Mouse (Mus musculus) ES-E14 (cell line): ENCODE data around the gene Ndufs4. TPM values are rescaled to one million over a fixed set of nuclear protein-coding genes. Genes with fewer than 3 reads are reported as not detected.

Source experiments
- DNase-seq: peaks from one replicate; pipeline ENCODE4 v3.0.0-alpha.2; 2013; ENCODE audit warnings: low read depth, low spot score
- H3K27ac ChIP-seq: 2 replicates; pipeline ENCODE4 v1.5.1; 2012; ENCODE audit warnings: low read depth, mild to moderate bottlenecking, low read length, moderate library complexity, mixed read lengths; ENCODE audit not compliant: poor library complexity, insufficient read depth, severe bottlenecking
- H3K36me3 ChIP-seq: 2 replicates; pipeline ENCODE4 v1.6.1; 2012; ENCODE audit warnings: mild to moderate bottlenecking, low read length, moderate library complexity, mixed read lengths; ENCODE audit not compliant: control insufficient read depth, poor library complexity, insufficient read depth, severe bottlenecking
- H3K4me1 ChIP-seq, 2 experiments: fragments of 150-350 bp in 1 of 2; sonication (generic) in 1 of 2; 2 replicates each; pipeline ENCODE4 v1.6.1; 2012; ENCODE audit warnings: low read length in 2 of 2, mild to moderate bottlenecking in 1 of 2, mixed read lengths in 1 of 2; ENCODE audit not compliant: control insufficient read depth in 2 of 2, insufficient read depth in 2 of 2, poor library complexity in 1 of 2
- H3K4me3 ChIP-seq, 2 experiments: fragments of 150-350 bp in 1 of 2; sonication (generic) in 1 of 2; 2 replicates each; pipeline ENCODE4 v1.5.1; 2012; ENCODE audit warnings: low read length in 2 of 2, low read depth in 1 of 2, mild to moderate bottlenecking in 1 of 2, mixed read lengths in 1 of 2; ENCODE audit not compliant: insufficient read depth in 1 of 2, poor library complexity in 1 of 2, severe bottlenecking in 1 of 2
- H3K9ac ChIP-seq: 2 replicates; pipeline ENCODE4 v1.6.1; 2012; ENCODE audit warnings: low read depth, mild to moderate bottlenecking, low read length, mixed read lengths; ENCODE audit not compliant: poor library complexity, insufficient read depth, severe bottlenecking
- H3K9me3 ChIP-seq: fragments of 150-350 bp; sonication (generic); 2 replicates; pipeline ENCODE4 v1.6.1; 2012; ENCODE audit warnings: low read depth, mild to moderate bottlenecking, low read length; ENCODE audit not compliant: control insufficient read depth, insufficient read depth
- CHD2 ChIP-seq: IDR thresholded peaks from 2 replicates; pipeline ENCODE4 v1.6.1; 2014; ENCODE audit warnings: mild to moderate bottlenecking, low read depth, low read length, inconsistent platforms
- HCFC1 ChIP-seq: IDR thresholded peaks from 2 replicates; pipeline ENCODE4 v1.6.1; 2012; ENCODE audit warnings: low read length, inconsistent platforms, borderline replicate concordance; ENCODE audit not compliant: insufficient read depth
- MAFK ChIP-seq: IDR thresholded peaks from 2 replicates; pipeline ENCODE4 v1.6.1; 2014; ENCODE audit warnings: mild to moderate bottlenecking, low read depth, low read length, inconsistent platforms; ENCODE audit not compliant: insufficient read depth
- ZC3H11A ChIP-seq: IDR thresholded peaks from 2 replicates; pipeline ENCODE4 v1.6.1; 2012; ENCODE audit warnings: low read depth, mild to moderate bottlenecking, inconsistent platforms, low read length, borderline replicate concordance
- ZNF384 ChIP-seq: IDR thresholded peaks from 2 replicates; pipeline ENCODE4 v1.6.1; 2012; ENCODE audit warnings: low read depth, low read length, inconsistent platforms
- in situ Hi-C, 2 experiments: fragments of 600-800 bp; cut with MboI; formaldehyde crosslinking; loops; one replicate each; pipeline ENCODE4 v1.15.1; 2025; ENCODE audit warnings: low sequenced_read_pairs in 2 of 2, inconsistent platforms in 1 of 2; ENCODE audit not compliant: unreplicated experiment in 2 of 2
- total RNA-seq: library from RNA; depleted of rRNA; stranded (reverse); fragments of 300-350 nt; gene quantifications from 2 replicates; pipeline ENCODE4 v1.2.3, GENCODE M21; 2012

Ndufs4 gene
- total RNA-seq, 1 experiment: 265 TPM

GRCm38 (mm10) chr13:114405100-114405715 lies 17.1 kb upstream of the Ndufs4 start:
- DNase-seq: no peak
- Histone ChIP-seq H3K4me1 (peaks cover 4 to 5% of the 10 kb centered on the region in 2 experiments; a peak in 2 of 4 replicates), H3K36me3 (no peaks in the 10 kb centered on the region), H3K4me3 (no peak overlapping the region), H3K9ac (no peak overlapping the region), H3K27ac (no peak overlapping the region), H3K9me3 (no peaks in the 10 kb centered on the region)
- TF ChIP-seq MAFK (no peak), ZNF384 (no peak), ZC3H11A (no peak), HCFC1 (no peak), CHD2 (no peak)
- in situ Hi-C loops: no loop called here

- no peak for DNase-seq
- Histone ChIP-seq H3K9ac (no peak overlapping the region), H3K36me3 (no peaks in the 10 kb centered on the region), H3K27ac (no peak overlapping the region), H3K4me3 (no peak overlapping the region), H3K9me3 (no peaks in the 10 kb centered on the region), H3K4me1 (peaks cover 6 to 7% of the 10 kb centered on the region in 2 experiments; a peak in 2 of 4 replicates)
- TF ChIP-seq ZC3H11A: no peak
- TF ChIP-seq CHD2: no peak
- TF ChIP-seq HCFC1: no peak
- TF ChIP-seq MAFK: no peak
- no peak for TF ChIP-seq ZNF384
- in situ Hi-C loops: no loop called here
Observed at GRCm38 (mm10) chr13:114398906-114399305, 10.8 kb upstream of the Ndufs4 start.

DNA sequence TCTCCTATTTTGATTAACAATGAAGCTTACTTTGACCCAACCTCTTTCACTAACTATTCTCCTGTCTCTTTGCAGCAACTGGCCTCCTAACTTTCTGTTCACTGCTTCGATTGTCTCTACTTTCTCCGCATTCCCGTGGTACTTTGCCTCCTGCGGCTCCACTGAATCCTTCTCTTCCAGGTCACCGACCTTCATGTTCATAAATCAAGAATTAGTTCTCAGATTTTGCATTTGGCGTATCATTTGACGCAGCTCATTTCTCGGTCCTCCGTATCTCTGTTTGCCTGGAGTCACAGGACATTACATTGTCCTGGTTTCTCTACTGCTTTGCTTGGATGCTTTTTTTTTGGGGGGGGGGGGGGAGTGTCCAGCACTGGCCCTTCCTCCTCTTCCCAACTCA lies 9.2 kb upstream of the Ndufs4 start:
- Histone ChIP-seq H3K36me3 (no peaks in the 10 kb centered on the region), H3K4me3 (no peak overlapping the region), H3K9me3 (no peaks in the 10 kb centered on the region), H3K27ac (no peak overlapping the region), H3K4me1 (peaks cover 6 to 7% of the 10 kb centered on the region in 2 experiments; a peak in 2 of 4 replicates), H3K9ac (no peak overlapping the region)
- TF ChIP-seq CHD2 (no peak), ZNF384 (no peak), HCFC1 (no peak), ZC3H11A (no peak), MAFK (no peak)
- in situ Hi-C loops: no loop called here
- DNase-seq: no peak

DNA sequence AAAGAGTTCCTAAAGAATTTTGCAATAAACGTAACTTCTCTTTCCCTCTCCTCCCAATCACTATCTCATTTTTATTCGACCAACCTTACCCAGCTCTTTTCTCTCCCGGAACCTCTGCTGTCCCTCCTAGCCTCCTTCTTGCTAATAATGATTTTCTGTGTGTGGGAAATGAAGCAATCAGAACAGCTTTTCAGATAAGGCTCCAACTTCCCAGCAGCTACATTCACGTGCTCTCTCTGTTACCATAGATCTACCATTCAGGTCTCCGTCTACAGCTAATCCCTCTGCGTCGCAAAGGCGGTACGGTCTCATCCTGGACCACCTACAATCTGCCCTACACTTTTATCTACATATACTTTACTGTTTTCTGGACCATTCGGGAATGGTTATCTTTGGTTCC lies 8.8 kb upstream of the Ndufs4 start:
- Histone ChIP-seq H3K4me3 (no peak overlapping the region), H3K27ac (no peak overlapping the region), H3K36me3 (no peaks in the 10 kb centered on the region), H3K9me3 (no peaks in the 10 kb centered on the region), H3K4me1 (peaks cover 6 to 7% of the 10 kb centered on the region in 2 experiments; a peak in 2 of 4 replicates), H3K9ac (no peak overlapping the region)
- in situ Hi-C loops: no loop called here
- DNase-seq: no peak
- TF ChIP-seq ZC3H11A: no peak
- no peak for TF ChIP-seq HCFC1
- TF ChIP-seq MAFK: no peak
- TF ChIP-seq CHD2: no peak

DNA sequence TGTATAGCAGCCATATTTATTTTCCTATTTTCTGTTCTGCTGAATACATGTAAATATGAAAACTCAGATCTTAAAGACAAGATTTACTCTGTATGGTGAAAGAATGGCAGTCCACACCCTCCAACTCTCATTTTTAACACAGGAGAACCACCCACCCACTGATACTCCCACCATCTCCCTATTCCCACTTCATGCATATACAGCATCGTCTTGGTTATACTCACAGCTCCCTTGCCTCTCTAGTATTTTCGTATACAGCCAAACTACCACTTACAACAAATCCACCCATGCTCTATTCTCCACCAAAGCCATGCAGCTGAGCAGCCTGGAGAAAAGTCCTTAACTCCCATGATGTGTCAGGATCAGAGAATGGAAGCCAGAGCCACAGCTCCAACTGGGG lies 6.7 kb upstream of the Ndufs4 start:
- in situ Hi-C loops: no loop called here
- Histone ChIP-seq H3K27ac (no peak overlapping the region), H3K36me3 (no peaks in the 10 kb centered on the region), H3K9ac (no peak overlapping the region), H3K4me3 (no peak overlapping the region), H3K4me1 (peaks cover 6 to 7% of the 10 kb centered on the region in 2 experiments; a peak in 2 of 4 replicates), H3K9me3 (no peaks in the 10 kb centered on the region)
- DNase-seq: no peak
- TF ChIP-seq ZNF384: no peak
- TF ChIP-seq MAFK: no peak
